Mouse (Mus musculus) lung, embryonic 14.5 days (tissue): ENCODE data around the gene Mctp2. TPM values are rescaled to one million over a fixed set of nuclear protein-coding genes. Genes with fewer than 3 reads are reported as not detected.
A peak's percentile ranks its signal among the peaks of the same experiment; 100 is the strongest.

Experiments used
- ATAC-seq: fragments of 200-750 bp; cut with Nextera tagmentation; 2 replicates; pipeline ENCODE4 v1.8.0; 2017; ENCODE audit warnings: mild to moderate bottlenecking, moderate TSS enrichment, moderate library complexity; ENCODE audit not compliant: insufficient read depth
- DNase-seq: peaks from one replicate; pipeline ENCODE4 v3.0.0-alpha.2; 2015
- H3K27ac ChIP-seq: fragments of 300-500 bp; sonication (generic); 2 replicates; pipeline ENCODE4 v1.5.1; 2014; ENCODE audit warnings: low read depth, mild to moderate bottlenecking, moderate library complexity
- H3K27me3 ChIP-seq: fragments of 300-500 bp; sonication (generic); 2 replicates; pipeline ENCODE4 v1.6.1; 2014; ENCODE audit warnings: low read length, control low read depth; ENCODE audit not compliant: insufficient read depth
- H3K36me3 ChIP-seq: fragments of 300-500 bp; sonication (generic); 2 replicates; pipeline ENCODE4 v1.6.1; 2014; ENCODE audit warnings: control low read depth; ENCODE audit not compliant: insufficient read depth
- H3K4me1 ChIP-seq: fragments of 300-500 bp; sonication (generic); 2 replicates; pipeline ENCODE4 v1.6.1; 2014; ENCODE audit warnings: antibody characterized with exemption, control low read depth; ENCODE audit not compliant: insufficient read depth
- H3K4me2 ChIP-seq: fragments of 300-500 bp; sonication (generic); 2 replicates; pipeline ENCODE4 v1.6.1; 2014; ENCODE audit warnings: mild to moderate bottlenecking
- H3K4me3 ChIP-seq: fragments of 300-500 bp; sonication (generic); 2 replicates; pipeline ENCODE4 v1.5.1; 2014; ENCODE audit warnings: low read depth, low read length
- H3K9ac ChIP-seq: fragments of 300-500 bp; sonication (generic); 2 replicates; pipeline ENCODE4 v1.6.1; 2014
- H3K9me3 ChIP-seq: fragments of 300-500 bp; sonication (generic); 2 replicates; pipeline ENCODE4 v1.6.1; 2016; ENCODE audit warnings: low read depth, low read length, control low read depth
- CTCF ChIP-seq: IDR thresholded peaks from 2 replicates; pipeline ENCODE4 v1.5.1; 2016; ENCODE audit warnings: antibody characterized with exemption, low read depth
- WGBS: fragments of 180-500 bp; shearing (Covaris S2); extraction: QIAGEN DNeasy Blood & Tissue Kit; methylation state at CpG from one replicate; pipeline ENCODE4 v1.1.7; 2014; 5-methylcytosine and 5-hydroxymethylcytosine counted together
- polyA plus RNA-seq: library from polyadenylated mRNA; unstranded; fragments of >200 nt; fragmentation: Nextera tagmentation; extraction: Ambion mirVana; gene quantifications from 2 replicates; pipeline ENCODE4 v1.2.1, GENCODE M21; 2014

Mctp2 gene
- polyA plus RNA-seq, 1 experiment from 2014 or later = 2.8 TPM

DNA sequence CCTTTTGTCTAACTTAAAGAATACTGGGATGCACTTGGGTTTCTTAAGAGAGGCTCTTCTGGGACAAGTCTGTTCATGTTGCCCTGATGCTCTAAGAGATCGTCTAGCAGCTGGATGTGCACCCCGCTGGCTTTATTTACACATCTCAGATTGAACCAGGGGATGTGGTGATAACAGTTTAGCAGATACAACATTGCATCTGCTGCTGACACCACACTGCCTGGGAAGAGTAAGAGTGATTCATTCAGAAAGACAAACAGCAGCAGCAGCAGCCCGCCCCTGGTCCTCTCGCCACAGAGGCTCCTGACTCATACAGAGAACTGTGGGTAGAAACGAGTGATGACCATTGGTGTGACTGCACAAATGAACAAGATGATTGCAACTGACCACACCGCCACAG lies 195.8 kb downstream of the Mctp2 start:
- no peak overlapping the region for H3K4me2 ChIP-seq
- TF ChIP-seq CTCF = no peak
- DNase-seq (no peak), ATAC-seq (no peak)
- 38% methylated on average over 6 of the region's 6 CpGs for WGBS
- H3K9me3 ChIP-seq = no peaks in the 10 kb centered on the region
- H3K4me3 ChIP-seq = no peak overlapping the region
- H3K36me3 ChIP-seq = no peaks in the 10 kb centered on the region
- H3K27ac ChIP-seq = no peak overlapping the region
- H3K4me1 ChIP-seq = no peaks in the 10 kb centered on the region
- no peaks in the 10 kb centered on the region for H3K27me3 ChIP-seq
- H3K9ac ChIP-seq = no peak overlapping the region

DNA sequence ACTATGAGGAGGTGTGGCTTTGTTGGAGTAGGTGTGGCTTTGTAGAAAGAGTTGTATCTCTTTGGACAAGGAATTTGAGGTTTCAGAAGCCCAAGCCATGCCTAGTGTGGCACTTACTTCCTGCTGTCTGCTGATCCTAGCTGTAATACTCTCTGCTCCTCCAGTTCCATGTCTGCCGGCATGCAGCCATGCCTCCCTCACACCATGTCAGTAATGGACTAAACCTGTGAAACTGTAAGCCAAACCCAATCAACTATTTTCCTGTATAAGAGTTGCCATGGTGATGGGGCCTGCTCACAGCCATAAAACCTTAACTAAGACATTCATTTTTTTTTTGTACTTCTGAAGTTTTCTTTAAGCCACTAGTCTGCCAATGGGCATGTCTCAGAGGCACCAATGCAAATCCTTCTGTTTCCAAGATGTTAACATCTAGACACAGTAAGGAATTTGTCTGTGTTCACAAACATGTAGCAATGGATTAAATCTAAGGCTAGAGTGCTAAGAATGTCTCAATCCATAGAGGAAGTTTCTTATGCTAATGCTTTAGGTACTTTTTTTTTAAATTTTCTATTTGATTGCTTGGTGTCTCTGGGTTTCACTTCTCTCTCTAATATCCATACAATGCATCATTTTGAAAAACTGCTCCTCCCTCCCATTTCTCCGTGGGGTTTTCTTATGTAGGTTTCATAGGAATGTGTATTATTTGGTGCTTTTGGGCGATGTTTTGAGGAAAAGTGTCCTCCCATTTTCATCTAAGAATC lies 197.6 kb downstream of the Mctp2 start:
- Histone ChIP-seq H3K27me3 (no peaks in the 10 kb centered on the region), H3K36me3 (no peaks in the 10 kb centered on the region), H3K27ac (no peak overlapping the region), H3K4me3 (no peak overlapping the region), H3K9me3 (no peaks in the 10 kb centered on the region), H3K4me1 (no peaks in the 10 kb centered on the region), H3K9ac (no peak overlapping the region), H3K4me2 (no peak overlapping the region)
- 88% methylated on average over 3 of the region's 3 CpGs for WGBS
- ATAC-seq = no peak
- no peak for DNase-seq
- no peak for TF ChIP-seq CTCF

DNA sequence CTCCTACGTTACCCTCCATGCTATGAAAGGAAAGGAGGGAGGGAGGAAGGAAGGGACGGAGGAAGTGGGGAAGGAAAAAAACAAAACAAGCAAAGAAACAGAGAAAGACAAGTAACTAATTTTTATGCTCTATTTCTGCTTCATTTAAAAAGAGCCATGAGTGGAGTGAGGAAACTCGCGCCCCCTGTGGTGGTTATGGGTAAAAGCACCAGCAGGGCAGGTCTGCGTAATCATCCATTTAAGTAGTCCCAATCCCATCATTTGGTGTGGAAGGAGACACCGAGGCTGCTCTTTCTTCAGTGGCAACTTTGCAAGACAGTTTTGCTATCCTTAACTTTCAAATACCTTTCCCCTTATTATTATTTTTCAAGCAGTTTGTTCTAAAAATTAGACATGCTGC lies 202.2 kb downstream of the Mctp2 start:
- Histone ChIP-seq H3K36me3 (no peaks in the 10 kb centered on the region), H3K9me3 (no peaks in the 10 kb centered on the region), H3K4me3 (no peak overlapping the region), H3K4me1 (no peaks in the 10 kb centered on the region), H3K4me2 (no peak overlapping the region), H3K27me3 (no peaks in the 10 kb centered on the region), H3K9ac (no peak overlapping the region), H3K27ac (no peak overlapping the region)
- peak; percentile 37 for TF ChIP-seq CTCF
- no peak for ATAC-seq
- 59% methylated on average over 6 of the region's 6 CpGs for WGBS
- DNase-seq = peak; percentile 19

DNA sequence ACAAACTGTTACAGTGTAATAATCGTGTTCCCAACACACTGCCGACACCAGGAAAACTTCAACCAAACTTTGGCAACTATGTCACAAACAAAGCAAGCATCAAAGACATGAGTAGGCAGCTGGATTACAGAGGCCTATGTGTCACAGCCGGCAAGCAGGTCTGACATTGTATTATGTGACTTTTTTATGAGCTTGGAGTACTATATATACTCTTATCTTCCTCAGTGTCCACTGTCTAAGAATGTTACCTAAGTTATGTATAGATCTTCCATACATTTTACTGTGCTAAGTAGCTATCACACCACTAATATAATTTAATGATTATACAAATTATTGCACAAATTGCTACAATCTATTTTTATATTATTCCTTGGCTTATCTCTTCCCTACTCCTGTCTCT lies 202.8 kb downstream of the Mctp2 start:
- TF ChIP-seq CTCF = no peak
- no peaks in the 10 kb centered on the region for H3K4me1 ChIP-seq
- H3K9ac ChIP-seq = no peak overlapping the region
- ATAC-seq (no peak), DNase-seq (peak; percentile 16)
- H3K27me3 ChIP-seq = no peaks in the 10 kb centered on the region
- H3K9me3 ChIP-seq = no peaks in the 10 kb centered on the region
- H3K36me3 ChIP-seq = no peaks in the 10 kb centered on the region
- 45% methylated on average over 3 of the region's 3 CpGs for WGBS
- H3K27ac ChIP-seq = no peak overlapping the region
- no peak overlapping the region for H3K4me3 ChIP-seq
- H3K4me2 ChIP-seq = no peak overlapping the region

DNA sequence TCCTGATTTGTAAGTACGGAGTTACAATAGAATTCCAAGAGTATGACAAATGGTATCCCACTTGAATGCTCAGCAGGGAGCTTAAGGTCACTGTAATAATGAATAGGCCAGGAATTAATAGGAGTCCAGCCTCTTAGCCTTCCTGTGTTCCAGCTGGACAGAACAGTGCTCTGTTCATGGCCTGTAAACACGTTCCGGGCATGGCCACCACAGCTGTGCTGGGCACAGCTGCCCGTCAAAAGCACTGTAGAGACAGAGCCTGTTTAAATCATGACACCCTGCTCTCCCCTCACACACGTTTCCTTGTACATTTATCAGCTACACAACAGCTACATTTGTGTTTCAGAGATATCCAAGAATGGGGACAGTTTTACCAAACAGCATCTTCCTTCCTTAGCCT lies 205.7 kb downstream of the Mctp2 start:
- Histone ChIP-seq H3K4me2 (no peak overlapping the region), H3K9me3 (no peaks in the 10 kb centered on the region), H3K36me3 (no peaks in the 10 kb centered on the region), H3K27ac (no peak overlapping the region), H3K4me1 (no peaks in the 10 kb centered on the region), H3K4me3 (no peak overlapping the region), H3K27me3 (no peaks in the 10 kb centered on the region), H3K9ac (no peak overlapping the region)
- TF ChIP-seq CTCF = no peak
- DNase-seq = no peak
- ATAC-seq = no peak
- WGBS = 58% methylated on average over 5 of the region's 5 CpGs

DNA sequence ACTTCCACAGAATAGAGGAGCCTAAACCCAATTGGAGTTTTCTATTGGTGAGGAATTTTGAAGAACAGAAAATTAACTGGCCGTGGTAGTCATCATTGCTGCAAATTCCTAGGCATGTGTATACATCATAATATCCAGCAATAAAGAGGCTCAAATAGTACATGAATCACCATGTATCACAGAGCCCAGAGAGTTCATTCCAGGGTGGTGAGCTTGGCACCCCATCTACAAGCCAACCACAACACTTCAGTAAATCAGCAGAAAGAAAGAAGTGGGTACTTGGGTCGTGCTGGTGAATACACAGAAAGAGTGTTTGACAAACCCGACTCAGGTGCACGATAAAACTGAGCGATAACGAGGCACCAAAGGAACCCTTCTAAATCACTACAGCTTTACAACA lies 207.8 kb downstream of the Mctp2 start:
- peak; percentile 24; the same call in 1 of the 2 replicates for ATAC-seq
- Histone ChIP-seq H3K9me3 (no peaks in the 10 kb centered on the region), H3K4me1 (no peaks in the 10 kb centered on the region), H3K4me3 (no peak overlapping the region), H3K27ac (no peak overlapping the region), H3K9ac (no peak overlapping the region), H3K27me3 (no peaks in the 10 kb centered on the region), H3K4me2 (no peak overlapping the region), H3K36me3 (no peaks in the 10 kb centered on the region)
- 67% methylated on average over 6 of the region's 6 CpGs for WGBS
- DNase-seq = no peak
- no peak for TF ChIP-seq CTCF

DNA sequence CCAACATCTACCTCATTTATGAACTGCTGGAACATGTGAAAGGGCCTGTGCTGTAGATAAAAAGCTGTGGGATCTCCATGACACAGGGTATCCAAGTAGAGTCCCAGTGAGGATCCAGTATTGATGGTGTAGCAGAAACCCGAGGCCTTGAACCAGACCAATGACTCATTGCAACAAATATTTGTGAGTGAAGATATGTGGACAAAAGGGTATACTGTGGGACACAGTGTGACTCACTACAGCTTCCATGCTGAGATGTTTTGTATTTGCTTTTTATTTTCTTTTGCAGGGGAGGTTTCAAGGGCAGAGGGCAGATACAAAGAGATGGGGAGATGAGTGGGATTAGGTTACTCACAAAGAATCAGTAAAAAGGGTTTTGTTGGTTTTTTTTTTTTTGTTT lies 209.4 kb downstream of the Mctp2 start:
- Histone ChIP-seq H3K36me3 (no peaks in the 10 kb centered on the region), H3K9ac (no peak overlapping the region), H3K4me3 (no peak overlapping the region), H3K4me1 (no peaks in the 10 kb centered on the region), H3K27ac (no peak overlapping the region), H3K9me3 (no peaks in the 10 kb centered on the region), H3K27me3 (no peaks in the 10 kb centered on the region), H3K4me2 (no peak overlapping the region)
- no peak for DNase-seq
- 87% methylated on average over 1 of the region's 1 CpGs for WGBS
- TF ChIP-seq CTCF = no peak
- no peak for ATAC-seq
